Mouse (Mus musculus): ENCODE measurements around the gene 4931414P19Rik. TPM values are rescaled to one million over a fixed set of nuclear protein-coding genes. Genes with fewer than 3 reads are reported as not detected.
"Not testable (repeated sequence)": the region's sequence is repeated elsewhere in the genome, so short reads cannot be mapped to it uniquely, and the experiment has no call there.

The 4931414P19Rik gene
- polyA plus RNA-seq, 1 experiment from 2014 or later: 6.7 TPM

DNA sequence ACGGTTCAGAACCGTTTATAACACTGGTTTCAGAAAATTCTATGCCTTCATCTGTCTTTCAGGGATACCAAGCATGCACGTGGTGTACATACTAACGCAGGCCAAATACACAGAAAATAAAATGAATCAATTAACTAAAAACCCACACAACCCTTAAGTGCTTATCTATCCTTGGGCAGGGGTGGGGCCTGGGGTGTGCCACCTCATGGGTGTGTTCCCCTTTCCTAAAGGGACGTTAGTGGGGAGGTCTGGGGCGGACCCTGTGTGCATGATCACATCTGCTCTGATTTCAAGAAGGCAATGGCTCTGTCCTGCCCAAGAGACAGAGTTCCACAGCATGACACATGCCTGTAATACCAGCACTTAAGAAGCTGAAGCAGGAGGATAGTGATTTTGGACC, 17.5 kb upstream of the 4931414P19Rik start:
- Histone ChIP-seq H3K9ac (no peak overlapping the region), H3K36me3 (replicated peaks) (no peaks in the 10 kb centered on the region), H3K4me3 (no peak overlapping the region), H3K27me3 (replicated peaks) (no peaks in the 10 kb centered on the region), H3K4me1 (no peaks in the 10 kb centered on the region), H3K27ac (no peak overlapping the region), H3K4me2 (no peak overlapping the region), H3K9me3 (no peaks in the 10 kb centered on the region)
- WGBS: 87% methylated on average over 6 of the region's 6 CpGs
- no peak for ATAC-seq (replicated peaks)

GRCm38 (mm10) chr14:54621133-54621532, 15.3 kb upstream of the 4931414P19Rik start, which contains the start of gene Psmb11:
TSS of gene Psmb11 (plus strand) at chr14:54621433.
- Histone ChIP-seq H3K9me3 (no peaks in the 10 kb centered on the region), H3K9ac (no peak within 1 kb of the TSS), H3K27ac (no peak within 1 kb of the TSS), H3K27me3 (replicated peaks) (no peaks in the 10 kb centered on the region), H3K4me1 (peaks cover 11% of the 10 kb centered on the region), H3K4me2 (no peak within 1 kb of the TSS), H3K36me3 (replicated peaks) (peaks cover 3% of the 10 kb centered on the region; the same call in 1 of the 2 replicates), H3K4me3 (no peak within 1 kb of the TSS)
- 82% methylated on average over 1 of the region's 1 CpGs for WGBS
- ATAC-seq (replicated peaks): no peak

DNA sequence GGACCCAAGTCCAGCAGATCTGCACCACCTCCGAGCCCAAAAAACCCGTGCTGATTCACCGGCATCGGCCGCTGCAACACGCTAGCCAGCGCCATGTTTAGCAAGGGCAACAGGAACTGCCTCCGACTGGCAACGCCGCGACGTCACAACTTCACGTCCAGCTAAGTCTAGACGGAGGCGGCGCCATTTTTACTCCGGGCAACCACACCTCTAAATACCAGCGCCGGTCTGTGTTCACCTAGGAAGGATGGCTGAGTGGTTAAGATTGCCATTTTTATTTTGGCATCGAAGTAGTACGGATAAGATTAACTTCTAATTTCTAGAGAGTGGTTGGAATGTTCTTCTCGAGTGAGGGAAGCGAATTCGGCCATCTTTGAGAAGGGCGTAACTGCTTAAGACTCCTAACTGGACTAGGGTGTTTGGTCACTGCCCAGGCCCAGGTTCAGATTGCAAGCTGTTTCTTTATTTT, 12.1 kb upstream of the 4931414P19Rik start, which contains the start of gene Psmb5:
Gene Psmb5 (minus strand): TSS at position 126 of the 469 bp plus-strand sequence.
- Histone ChIP-seq H3K4me2 (peak within 1 kb of the TSS; percentile 68), H3K27ac (peak within 1 kb of the TSS; percentile 80), H3K36me3 (replicated peaks) (peaks cover 8% of the 10 kb centered on the region), H3K27me3 (replicated peaks) (no peaks in the 10 kb centered on the region), H3K4me3 (peak within 1 kb of the TSS; percentile 61), H3K9me3 (no peaks in the 10 kb centered on the region), H3K4me1 (peaks cover 21% of the 10 kb centered on the region), H3K9ac (peak within 1 kb of the TSS; percentile 82)
- peak; percentile 90 for ATAC-seq (replicated peaks)
- under 1% methylated on average over 25 of the region's 25 CpGs for WGBS

GRCm38 (mm10) chr14:54617152-54617896, 11.5 kb upstream of the 4931414P19Rik start:
- H3K27me3 ChIP-seq (replicated peaks): no peaks in the 10 kb centered on the region
- H3K36me3 ChIP-seq (replicated peaks): peaks cover 9% of the 10 kb centered on the region
- H3K27ac ChIP-seq: peak overlapping the region; percentile 80
- peak overlapping the region; percentile 68 for H3K4me2 ChIP-seq
- H3K9ac ChIP-seq: peak overlapping the region; percentile 82
- 2% methylated on average over 37 of the region's 38 CpGs for WGBS
- H3K4me3 ChIP-seq: peak overlapping the region; percentile 61
- H3K4me1 ChIP-seq: peaks cover 21% of the 10 kb centered on the region
- ATAC-seq (replicated peaks): peak; percentile 68
- no peaks in the 10 kb centered on the region for H3K9me3 ChIP-seq

DNA sequence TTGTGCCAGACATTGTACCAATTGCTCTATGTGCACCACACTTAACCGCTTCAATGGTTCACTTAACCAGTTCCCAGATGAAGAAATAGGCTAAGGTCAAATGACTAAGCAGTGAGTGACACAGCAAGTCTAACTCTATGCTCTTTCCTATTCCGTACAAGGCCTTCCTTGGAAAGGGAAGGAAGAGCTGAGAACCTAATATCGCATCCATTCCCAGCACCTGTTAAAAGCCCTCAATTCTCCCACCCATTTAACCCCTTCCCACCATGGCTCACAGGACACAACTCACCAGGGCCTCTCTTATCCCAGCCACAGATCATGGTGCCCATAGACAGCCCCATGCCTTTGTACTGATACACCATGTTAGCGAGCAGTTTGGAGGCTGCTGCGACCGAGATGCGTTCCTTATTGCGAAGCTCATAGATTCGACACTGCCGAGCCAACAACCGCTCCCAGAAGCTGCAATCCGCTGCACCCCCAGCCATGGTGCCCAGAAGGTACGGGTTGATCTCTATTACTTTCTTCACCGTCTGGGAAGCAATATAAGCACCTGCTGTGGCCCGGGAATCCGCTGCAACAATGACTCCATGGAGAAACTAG, 10.5 kb upstream of the 4931414P19Rik start:
- H3K27ac ChIP-seq: no peak overlapping the region
- H3K9me3 ChIP-seq: no peaks in the 10 kb centered on the region
- H3K27me3 ChIP-seq (replicated peaks): no peaks in the 10 kb centered on the region
- H3K4me1 ChIP-seq: peaks cover 21% of the 10 kb centered on the region
- no peak for ATAC-seq (replicated peaks)
- 90% methylated on average over 16 of the region's 16 CpGs for WGBS
- H3K9ac ChIP-seq: no peak overlapping the region
- peaks cover 9% of the 10 kb centered on the region for H3K36me3 ChIP-seq (replicated peaks)
- peak overlapping the region; percentile 68; the same call in 1 of the 2 replicates for H3K4me2 ChIP-seq
- 0 out of 2 replicates have a peak overlapping the region, but pooled peaks have one; percentile 61 for H3K4me3 ChIP-seq

- WGBS: 91% methylated on average over 16 of the region's 16 CpGs
- H3K27ac ChIP-seq; H3K36me3 ChIP-seq (replicated peaks); H3K4me2 ChIP-seq; H3K4me3 ChIP-seq; H3K9ac ChIP-seq; H3K27me3 ChIP-seq (replicated peaks); ATAC-seq (replicated peaks); H3K9me3 ChIP-seq: not testable (repeated sequence)
- peaks cover 21% of the 10 kb centered on the region for H3K4me1 ChIP-seq
Measured at GRCm38 (mm10) chr14:54614130-54614529, 8.3 kb upstream of the 4931414P19Rik start.

GRCm38 (mm10) chr14:54610648-54611047, 4.9 kb upstream of the 4931414P19Rik start:
- ATAC-seq (replicated peaks): no peak
- no peak overlapping the region for H3K4me2 ChIP-seq
- peaks cover 6% of the 10 kb centered on the region; the same call in 1 of the 2 replicates for H3K4me1 ChIP-seq
- no peaks in the 10 kb centered on the region for H3K27me3 ChIP-seq (replicated peaks)
- WGBS: 78% methylated on average over 6 of the region's 6 CpGs
- H3K9ac ChIP-seq: no peak overlapping the region; the same call in 1 of the 2 replicates
- no peak overlapping the region for H3K27ac ChIP-seq
- H3K9me3 ChIP-seq: no peaks in the 10 kb centered on the region
- peaks cover 4% of the 10 kb centered on the region for H3K36me3 ChIP-seq (replicated peaks)
- no peak overlapping the region for H3K4me3 ChIP-seq

GRCm38 (mm10) chr14:54609962-54610361, 4.2 kb upstream of the 4931414P19Rik start:
- Histone ChIP-seq H3K9ac (no peak overlapping the region), H3K4me1 (peaks cover 3% of the 10 kb centered on the region), H3K27me3 (replicated peaks) (no peaks in the 10 kb centered on the region), H3K4me3 (no peak overlapping the region), H3K36me3 (replicated peaks) (peaks cover 4% of the 10 kb centered on the region), H3K4me2 (no peak overlapping the region), H3K27ac (no peak overlapping the region), H3K9me3 (no peaks in the 10 kb centered on the region)
- 66% methylated on average over 4 of the region's 4 CpGs for WGBS
- ATAC-seq (replicated peaks): no peak

DNA sequence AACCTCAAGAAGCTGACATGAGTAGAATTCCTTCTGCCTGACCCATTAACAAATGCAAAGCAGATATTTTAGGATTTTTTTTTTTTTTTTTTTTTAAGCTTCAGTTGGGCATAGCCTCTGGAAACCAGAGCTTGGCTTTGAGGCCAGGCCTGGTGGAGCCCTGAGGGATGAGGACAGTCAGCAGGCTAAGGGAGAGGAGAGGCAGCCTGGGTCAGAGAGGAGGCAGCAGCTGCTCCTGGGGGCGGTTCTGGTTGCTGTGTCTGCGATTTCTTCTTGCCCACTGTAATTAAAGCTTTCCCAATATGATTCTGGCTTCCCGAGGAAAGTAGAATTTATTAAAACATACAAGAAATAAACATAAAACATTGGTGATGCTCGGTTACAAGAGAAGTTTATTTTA, 3.5 kb upstream of the 4931414P19Rik start:
- Histone ChIP-seq H3K36me3 (replicated peaks) (peaks cover 4% of the 10 kb centered on the region; the same call in 1 of the 2 replicates), H3K27me3 (replicated peaks) (no peaks in the 10 kb centered on the region), H3K4me3 (no peak overlapping the region), H3K9me3 (no peaks in the 10 kb centered on the region), H3K4me2 (no peak overlapping the region), H3K9ac (no peak overlapping the region), H3K27ac (no peak overlapping the region), H3K4me1 (peaks cover 10% of the 10 kb centered on the region)
- 72% methylated on average over 4 of the region's 4 CpGs for WGBS
- ATAC-seq (replicated peaks): no peak

- WGBS: 46% methylated on average over 8 of the region's 8 CpGs
- no peaks in the 10 kb centered on the region for H3K27me3 ChIP-seq (replicated peaks)
- no peaks in the 10 kb centered on the region for H3K36me3 ChIP-seq (replicated peaks)
- H3K4me3 ChIP-seq: no peak overlapping the region
- ATAC-seq (replicated peaks): no peak
- no peak overlapping the region for H3K9ac ChIP-seq
- peaks cover 19% of the 10 kb centered on the region for H3K4me1 ChIP-seq
- no peaks in the 10 kb centered on the region for H3K9me3 ChIP-seq
- H3K4me2 ChIP-seq: no peak overlapping the region
- no peak overlapping the region for H3K27ac ChIP-seq
Measured at GRCm38 (mm10) chr14:54607226-54607625, 1.4 kb upstream of the 4931414P19Rik start.

- H3K4me2 ChIP-seq: peak overlapping the region; percentile 46
- peak overlapping the region; percentile 92 for H3K27ac ChIP-seq
- ATAC-seq (replicated peaks): no peak
- peak overlapping the region; percentile 50 for H3K4me3 ChIP-seq
- H3K9ac ChIP-seq: no peak overlapping the region
- no peaks in the 10 kb centered on the region for H3K9me3 ChIP-seq
- H3K27me3 ChIP-seq (replicated peaks): no peaks in the 10 kb centered on the region
- peaks cover 20% of the 10 kb centered on the region for H3K4me1 ChIP-seq
- WGBS: 85% methylated on average over 8 of the region's 8 CpGs
- no peaks in the 10 kb centered on the region for H3K36me3 ChIP-seq (replicated peaks)
Measured at GRCm38 (mm10) chr14:54603686-54604085, 2.1 kb downstream of the 4931414P19Rik start.

- H3K4me2 ChIP-seq: peak overlapping the region; percentile 46
- under 1% methylated on average over 46 of the region's 46 CpGs for WGBS
- peak; percentile 99 for ATAC-seq (replicated peaks)
- peaks cover 20% of the 10 kb centered on the region for H3K4me1 ChIP-seq
- H3K27ac ChIP-seq: peak overlapping the region; percentile 92
- H3K4me3 ChIP-seq: peak overlapping the region; percentile 50
- H3K27me3 ChIP-seq (replicated peaks): no peaks in the 10 kb centered on the region
- H3K9ac ChIP-seq: peak overlapping the region; percentile 59
- no peaks in the 10 kb centered on the region for H3K36me3 ChIP-seq (replicated peaks)
- no peaks in the 10 kb centered on the region for H3K9me3 ChIP-seq
Measured at GRCm38 (mm10) chr14:54603038-54603654, 2.6 kb downstream of the 4931414P19Rik start.
